Comparison of ENCODE assay signal across 7 mouse cellular contexts in genomic region chr8:71853360-71853759, GRCm38 (mm10). TPM values are rescaled to one million over a fixed set of nuclear protein-coding genes. Genes with fewer than 3 reads are reported as not detected.
DNase-seq lines count a peak whose midpoint lies in the region; ATAC-seq and TF ChIP-seq lines count a peak whose summit lies in the region.
"Not testable (repeated sequence)": the region's sequence is repeated elsewhere in the genome, so short reads cannot be mapped to it uniquely, and the experiment has no call there.

No protein-coding gene starts in this region.

- H3K9ac ChIP-seq in CH12.LX (ENCODE audit: insufficient read depth, low read depth); embryonic facial prominence, embryonic 11.5 days (replicated peaks; ENCODE audit: low read length); lung, postnatal 0 days (replicated peaks; ENCODE audit: low read depth); midbrain, embryonic 11.5 days (ENCODE audit: low read length): not testable (repeated sequence)

- dilution Hi-C loops in CH12.LX (cut with MboI; ENCODE audit: extremely low pct_ligation_motif_present, extremely low pct_unique_long_range_greater_than_20kb, low sequenced_read_pairs), result not testable (repeated sequence)

- H3K9me3 ChIP-seq in CH12.LX (replicated peaks; ENCODE audit: low read length); embryonic facial prominence, embryonic 11.5 days (replicated peaks; ENCODE audit: control insufficient read depth, low read length); lung, postnatal 0 days (ENCODE audit: low read length); midbrain, embryonic 11.5 days (ENCODE audit: control insufficient read depth, low read length): not testable (repeated sequence)

- TF ChIP-seq EP300 in CH12.LX (IDR thresholded peaks at IDR 0.05; ENCODE audit: low read length), result peak; percentile 37; the same call in 1 of the 2 replicates
- not testable (repeated sequence) for TF ChIP-seq EP300 in lung, postnatal 0 days (IDR thresholded peaks at IDR 0.05)

- not testable (repeated sequence) for H3K4me3 ChIP-seq in CH12.LX (replicated peaks in 1 of 3; ENCODE audit: low read depth in 2 of 3, low read length in 2 of 3, poor library complexity in 1 of 3); embryonic facial prominence, embryonic 11.5 days (ENCODE audit: low read depth, low read length); lung, postnatal 0 days (ENCODE audit: low read depth, low read length); midbrain, embryonic 11.5 days (ENCODE audit: low read depth, low read length)

- TF ChIP-seq POLR2A in CH12.LX (IDR thresholded peaks at IDR 0.05; ENCODE audit: low read depth, low read length), result not testable (repeated sequence)

- H3K27ac ChIP-seq in CH12.LX (ENCODE audit: insufficient read depth, low read depth); embryonic facial prominence, embryonic 11.5 days (replicated peaks; ENCODE audit: low read depth, low read length); lung, postnatal 0 days (ENCODE audit: low read length); midbrain, embryonic 11.5 days (ENCODE audit: low read depth, low read length): not testable (repeated sequence)

- in situ Hi-C loops in CH12.LX (cut with MboI; ENCODE audit: low pct_ligation_motif_present, low pct_unique_long_range_greater_than_20kb, low sequenced_read_pairs), result not testable (repeated sequence)

- TF ChIP-seq RAD21 in CH12.LX (IDR thresholded peaks at IDR 0.05; ENCODE audit: low read depth, low read length), result not testable (repeated sequence)

- H3K79me2 ChIP-seq in CH12.LX (replicated peaks; ENCODE audit: control insufficient read depth, extremely low read depth, insufficient read depth, poor library complexity, severe bottlenecking), result not testable (repeated sequence)

- ATAC-seq in embryonic facial prominence, embryonic 11.5 days (replicated peaks; ENCODE audit: insufficient number of reproducible peaks, low FRiP score, low TSS enrichment, low read depth); lung, postnatal 0 days; midbrain, embryonic 11.5 days (ENCODE audit: low FRiP score): not testable (repeated sequence)

- H3K4me1 ChIP-seq in CH12.LX (ENCODE audit: control insufficient read depth in 1 of 2, insufficient read depth in 2 of 2); embryonic facial prominence, embryonic 11.5 days (ENCODE audit: control insufficient read depth, insufficient read depth, low read length); lung, postnatal 0 days (ENCODE audit: insufficient read depth, low read depth, low read length); midbrain, embryonic 11.5 days (ENCODE audit: control insufficient read depth, insufficient read depth, low read length): not testable (repeated sequence)

- not testable (repeated sequence) for H3K4me2 ChIP-seq in CH12.LX (ENCODE audit: insufficient read depth, low read depth, poor library complexity, severe bottlenecking); embryonic facial prominence, embryonic 11.5 days (ENCODE audit: low read depth, low read length); lung, postnatal 0 days (replicated peaks; ENCODE audit: low read depth, low read length); midbrain, embryonic 11.5 days

- TF ChIP-seq CTCF in CH12.LX (conservative IDR thresholded peaks at IDR 0.05 in 1 of 2, IDR thresholded peaks at IDR 0.05 in 1 of 2; ENCODE audit: low read depth in 2 of 2, low read length in 2 of 2); lung, postnatal 0 days (IDR thresholded peaks at IDR 0.05): not testable (repeated sequence)

- DNase-seq in A20 (ENCODE audit: low read depth, low spot score), result peak; percentile 44
- peak; percentile 38 to 47 for DNase-seq in B cell, adult 2 months
- DNase-seq in CH12.LX (ENCODE audit: extremely low read depth), result peak; percentile 41
- DNase-seq in embryonic facial prominence, embryonic 11.5 days (ENCODE audit: low spot score), result peak; percentile 0
- DNase-seq in lung, postnatal 0 days (ENCODE audit: low spot score), result peak; percentile 4
- DNase-seq in midbrain, embryonic 11.5 days (ENCODE audit: low spot score, missing footprints), result peak; percentile 83
- DNase-seq in splenic B cell, adult 2 months (ENCODE audit: low read depth, low spot score), result peak; percentile 52

- not testable (repeated sequence) for H3K36me3 ChIP-seq in CH12.LX (replicated peaks in 1 of 2; ENCODE audit: control insufficient read depth in 1 of 2, insufficient read depth in 1 of 2, low read length in 1 of 2); embryonic facial prominence, embryonic 11.5 days (replicated peaks; ENCODE audit: control insufficient read depth, insufficient read depth, low read depth, low read length); lung, postnatal 0 days (ENCODE audit: insufficient read depth, low read length); midbrain, embryonic 11.5 days (ENCODE audit: control insufficient read depth, insufficient read depth, low read length); splenic B cell, adult 2 months (ENCODE audit: control insufficient read depth, insufficient read depth, low read length, poor library complexity, severe bottlenecking)

- not testable (repeated sequence) for H3K27me3 ChIP-seq in CH12.LX (replicated peaks); embryonic facial prominence, embryonic 11.5 days (ENCODE audit: control insufficient read depth, insufficient read depth, low read length); lung, postnatal 0 days (replicated peaks; ENCODE audit: insufficient read depth, low read length); midbrain, embryonic 11.5 days (ENCODE audit: control insufficient read depth, insufficient read depth, low read length); splenic B cell, adult 2 months (ENCODE audit: control insufficient read depth, insufficient read depth, low read length, poor library complexity, severe bottlenecking)

TF ChIP-seq in CH12.LX, 34 proteins besides CTCF, POLR2A, EP300 and RAD21:
- peak; percentile 79; the same call in 1 of the 2 replicates for TF ChIP-seq ZNF384 (IDR thresholded peaks at IDR 0.05; ENCODE audit: low read depth, low read length)

RNA-seq across cellular contexts. Expression of gene Zfp709, which starts 28.5 kb away (rescaled TPM):
- total RNA-seq in CH12.LX (2012; rRNA removed) (2.8 and 2.9 TPM in 2 replicates), CH12.LX (2014; rRNA removed) (3.6 and 4.5 TPM in 2 replicates)
- 0.94 and 1.4 TPM in 2 replicates for polyA plus RNA-seq in CH12.LX (2012; ENCODE audit: insufficient read length, low read depth)
- 8.1 and 8.9 TPM in 2 replicates for polyA plus RNA-seq in embryonic facial prominence, embryonic 11.5 days (2014; fragmentation: Nextera tagmentation; extraction: Ambion mirVana)
- polyA plus RNA-seq in lung, postnatal 0 days (2015; fragmentation: Nextera tagmentation; extraction: Ambion mirVana), result 3.6 and 3.9 TPM in 2 replicates
- polyA plus RNA-seq in midbrain, embryonic 11.5 days (2014; fragmentation: Nextera tagmentation; extraction: Ambion mirVana), result 7.4 and 9.1 TPM in 2 replicates

RNA-seq across cellular contexts. Expression of gene Zfp882, which starts 55.0 kb away (rescaled TPM):
- total RNA-seq in CH12.LX (2012; rRNA removed) (2.6 and 3.2 TPM in 2 replicates), CH12.LX (2014; rRNA removed) (5.2 and 6.6 TPM in 2 replicates)
- polyA plus RNA-seq in CH12.LX (2012; ENCODE audit: insufficient read length, low read depth), result 4.0 and 5.8 TPM in 2 replicates
- polyA plus RNA-seq in embryonic facial prominence, embryonic 11.5 days (2014; fragmentation: Nextera tagmentation; extraction: Ambion mirVana), result 6.5 and 7.2 TPM in 2 replicates
- polyA plus RNA-seq in lung, postnatal 0 days (2015; fragmentation: Nextera tagmentation; extraction: Ambion mirVana), result 2.2 and 2.8 TPM in 2 replicates
- 7.2 and 9.2 TPM in 2 replicates for polyA plus RNA-seq in midbrain, embryonic 11.5 days (2014; fragmentation: Nextera tagmentation; extraction: Ambion mirVana)

RNA-seq across cellular contexts. Expression of gene Zfp617, which starts 55.1 kb away (rescaled TPM):
- 9.5 and 10.7 TPM in 2 replicates for total RNA-seq in CH12.LX (2012; rRNA removed)
- 24.9 and 30.3 TPM in 2 replicates for total RNA-seq in CH12.LX (2014; rRNA removed)
- polyA plus RNA-seq in CH12.LX (2012; ENCODE audit: insufficient read length, low read depth), result 8.6 and 14.7 TPM in 2 replicates
- polyA plus RNA-seq in embryonic facial prominence, embryonic 11.5 days (2014; fragmentation: Nextera tagmentation; extraction: Ambion mirVana), result 33.1 and 34.5 TPM in 2 replicates
- 11.9 and 12.9 TPM in 2 replicates for polyA plus RNA-seq in lung, postnatal 0 days (2015; fragmentation: Nextera tagmentation; extraction: Ambion mirVana)
- polyA plus RNA-seq in midbrain, embryonic 11.5 days (2014; fragmentation: Nextera tagmentation; extraction: Ambion mirVana), result 39.7 and 44.2 TPM in 2 replicates

Comparison
In these comparisons a context has a peak if more than half of its experiments do, and no peak if none do; other contexts are left out.
1. DNase-seq: peak in every context shown above with its lines; median percentile 83 in midbrain, embryonic 11.5 days; 52 in splenic B cell, adult 2 months; 44 in A20; 42 in B cell, adult 2 months; 41 in CH12.LX; 4 in lung, postnatal 0 days; 0 in embryonic facial prominence, embryonic 11.5 days.